Mouse (Mus musculus) brain, embryonic 14.5 days (tissue): ENCODE data around the gene Nelfcd.

ENCODE experiments used
- CTCF ChIP-seq: fragments of 200-500 bp; IDR thresholded peaks from 2 replicates; pipeline ENCODE4 v1.5.1; 2012; ENCODE audit warnings: inconsistent platforms, mild to moderate bottlenecking, moderate library complexity, borderline replicate concordance; ENCODE audit not compliant: insufficient read depth, insufficient read length; ENCODE audit errors: extremely low read depth
- POLR2A ChIP-seq: fragments of 200-500 bp; IDR thresholded peaks from 2 replicates; pipeline ENCODE4 v1.6.1; 2012; ENCODE audit warnings: mild to moderate bottlenecking, inconsistent platforms, borderline replicate concordance; ENCODE audit not compliant: poor library complexity, insufficient read depth, insufficient read length, severe bottlenecking; ENCODE audit errors: extremely low read depth

DNA sequence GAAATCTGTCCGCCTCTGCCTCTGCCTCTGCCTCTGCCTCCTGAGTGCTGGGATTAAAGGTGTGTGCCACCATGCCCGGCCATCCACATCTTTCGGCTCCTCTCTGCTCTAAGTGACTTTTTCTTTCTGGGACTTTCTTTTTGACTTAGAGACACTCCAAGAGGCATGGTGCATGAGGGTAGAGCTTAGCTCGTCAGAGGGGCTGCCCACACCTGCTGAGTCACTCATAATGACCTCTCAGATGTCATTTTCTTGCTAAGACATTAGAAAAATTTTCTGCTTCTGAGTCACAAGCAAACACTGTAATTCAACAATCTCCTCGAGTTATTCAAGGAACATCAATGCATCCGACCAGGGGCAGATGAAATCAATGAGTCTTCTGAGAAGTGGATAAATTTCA, 29.4 kb downstream of the Nelfcd start:
- no peak for TF ChIP-seq CTCF
- no peak for TF ChIP-seq POLR2A
